Mouse (Mus musculus): Measurements from ENCODE around the gene Slc22a26. TPM values are rescaled to one million over a fixed set of nuclear protein-coding genes. Genes with fewer than 3 reads are reported as not detected.
"Not testable (repeated sequence)": the region's sequence is repeated elsewhere in the genome, so short reads cannot be mapped to it uniquely, and the experiment has no call there.

Slc22a26 gene
- polyA plus RNA-seq (2016; fragmentation: Nextera tagmentation; extraction: Ambion mirVana) = not detected in 2 replicates

- H3K9me3 ChIP-seq (replicated peaks) = no peaks in the 10 kb centered on the region
- no peaks in the 10 kb centered on the region for H3K36me3 ChIP-seq
- H3K4me3 ChIP-seq = no peak within 1 kb of the TSS
- no peak for DNase-seq (ENCODE audit: low spot score)
- no peaks in the 10 kb centered on the region for H3K4me1 ChIP-seq
- H3K27me3 ChIP-seq (ENCODE audit: low read depth, poor library complexity, severe bottlenecking) = no peaks in the 10 kb centered on the region
- no peak within 1 kb of the TSS for H3K27ac ChIP-seq
- WGBS = 86% methylated on average over 1 of the region's 1 CpGs
Observed at GRCm38 (mm10) chr19:7802571-7802970, at the start of gene Slc22a26. Gene Slc22a26 (minus strand): TSS chr19:7802667.

- 77% methylated on average over 2 of the region's 2 CpGs for WGBS
- no peak for DNase-seq (ENCODE audit: low spot score)
- Histone ChIP-seq H3K4me3 (no peak overlapping the region), H3K27me3 (ENCODE audit: low read depth, poor library complexity, severe bottlenecking) (no peaks in the 10 kb centered on the region), H3K9me3 (replicated peaks) (0 out of 2 replicates have a peak, but pooled peaks cover 4% of the 10 kb centered on the region), H3K4me1 (no peaks in the 10 kb centered on the region), H3K27ac (no peak overlapping the region), H3K36me3 (no peaks in the 10 kb centered on the region)
Observed at GRCm38 (mm10) chr19:7829851-7830250, 27.4 kb upstream of the Slc22a26 start.

DNA sequence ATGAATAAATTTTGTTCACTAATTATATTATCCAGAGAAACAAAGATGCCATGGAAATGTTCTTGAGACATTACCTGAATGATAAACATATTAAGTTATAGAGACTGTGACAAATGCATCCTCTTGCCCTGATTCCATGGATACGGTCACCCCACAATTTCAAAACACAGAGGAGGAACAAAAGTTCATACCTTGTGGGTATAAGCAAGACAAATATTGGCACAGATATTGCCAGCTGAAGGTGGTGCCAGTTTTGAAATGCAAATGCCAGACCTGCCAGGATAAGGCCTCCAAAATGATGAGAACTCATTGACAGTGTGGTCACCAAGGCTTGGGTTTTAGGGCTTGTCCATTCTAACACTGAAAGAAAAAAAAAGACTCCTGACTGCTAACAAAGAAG is 11.9 kb downstream of the Slc22a26 start:
- no peaks in the 10 kb centered on the region for H3K27me3 ChIP-seq (ENCODE audit: low read depth, poor library complexity, severe bottlenecking)
- 92% methylated on average over 1 of the region's 1 CpGs for WGBS

DNA sequence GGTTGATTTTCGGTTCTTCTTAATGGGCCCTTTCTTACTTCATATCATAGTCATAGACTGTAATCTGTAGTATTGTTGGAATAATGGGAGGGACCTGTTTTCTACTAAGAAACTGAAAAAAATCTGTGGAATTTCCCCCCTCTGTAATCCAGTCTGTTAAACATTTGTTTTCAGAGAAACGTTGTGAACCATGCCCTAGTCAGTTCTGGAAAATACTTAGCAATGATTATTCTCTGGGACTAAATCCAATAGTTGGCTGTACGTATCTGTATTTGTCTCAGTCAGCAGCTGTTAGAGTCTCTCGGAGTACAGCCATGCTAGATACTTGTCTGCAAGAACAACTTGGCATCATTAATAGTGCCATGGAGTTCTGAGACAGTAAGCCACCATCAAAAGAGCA is 27.2 kb downstream of the Slc22a26 start:
- 85% methylated on average over 4 of the region's 4 CpGs for WGBS
- H3K4me3 ChIP-seq = no peak overlapping the region
- no peaks in the 10 kb centered on the region for H3K4me1 ChIP-seq
- no peaks in the 10 kb centered on the region for H3K9me3 ChIP-seq (replicated peaks)
- no peak for DNase-seq (ENCODE audit: low spot score)
- no peak overlapping the region for H3K27ac ChIP-seq
- no peaks in the 10 kb centered on the region for H3K36me3 ChIP-seq
- no peaks in the 10 kb centered on the region for H3K27me3 ChIP-seq (ENCODE audit: low read depth, poor library complexity, severe bottlenecking)

More for the DNA sequence above, 11.9 kb downstream of the Slc22a26 start:
- Histone ChIP-seq H3K9me3 (replicated peaks) (no peaks in the 10 kb centered on the region), H3K4me3 (no peak overlapping the region), H3K27ac (no peak overlapping the region), H3K4me1 (no peaks in the 10 kb centered on the region), H3K36me3 (no peaks in the 10 kb centered on the region)
- no peak for DNase-seq (ENCODE audit: low spot score)

DNA sequence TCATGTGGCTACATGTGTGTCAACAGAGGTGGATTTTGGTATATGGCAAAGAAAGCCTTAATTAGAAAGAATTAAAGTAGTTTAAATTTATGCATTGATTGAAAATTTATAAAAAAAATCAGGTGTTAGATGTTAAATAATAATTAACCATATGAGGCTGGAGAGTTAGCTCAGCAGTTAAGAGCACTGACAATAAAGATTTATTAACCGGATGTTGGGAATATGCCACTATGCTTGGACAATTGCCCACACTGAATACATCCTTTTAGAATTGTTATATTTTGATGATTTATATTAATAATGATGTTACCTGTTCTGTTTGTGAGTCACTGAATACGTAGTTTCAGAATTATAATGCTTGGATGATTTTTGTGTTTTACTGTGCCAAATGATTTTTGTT is 36.3 kb downstream of the Slc22a26 start:
- Histone ChIP-seq H3K36me3 (no peaks in the 10 kb centered on the region), H3K4me3 (no peak overlapping the region), H3K4me1 (no peaks in the 10 kb centered on the region), H3K27me3 (ENCODE audit: low read depth, poor library complexity, severe bottlenecking) (no peaks in the 10 kb centered on the region), H3K27ac (no peak overlapping the region), H3K9me3 (replicated peaks) (no peaks in the 10 kb centered on the region)
- WGBS = 88% methylated on average over 2 of the region's 2 CpGs
- no peak for DNase-seq (ENCODE audit: low spot score)

DNA sequence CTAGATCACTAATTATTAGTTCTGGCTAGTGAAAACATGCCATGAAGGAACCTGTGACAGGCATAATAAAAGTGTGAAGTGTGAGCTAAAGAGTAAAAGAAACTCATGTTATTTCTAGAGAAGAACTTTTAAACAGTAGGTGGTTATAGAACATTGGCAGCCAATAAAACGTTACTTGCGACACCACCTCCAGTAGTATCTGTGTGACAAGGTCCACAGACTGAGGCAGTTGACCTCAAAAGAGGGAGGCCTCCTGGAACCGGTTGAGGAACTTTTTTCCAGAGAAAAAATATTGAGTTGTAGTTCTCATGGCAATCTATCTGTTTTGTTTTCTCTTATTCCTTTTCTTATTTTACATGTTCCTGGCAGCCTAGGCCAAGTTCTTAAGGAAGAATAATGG is 36.9 kb downstream of the Slc22a26 start:
- Histone ChIP-seq H3K27ac (no peak overlapping the region), H3K9me3 (replicated peaks) (no peaks in the 10 kb centered on the region), H3K27me3 (ENCODE audit: low read depth, poor library complexity, severe bottlenecking) (no peaks in the 10 kb centered on the region), H3K4me1 (no peaks in the 10 kb centered on the region), H3K4me3 (no peak overlapping the region), H3K36me3 (no peaks in the 10 kb centered on the region)
- no peak for DNase-seq (ENCODE audit: low spot score)
- WGBS = 81% methylated on average over 3 of the region's 3 CpGs

GRCm38 (mm10) chr19:7753371-7753770 is 49.1 kb downstream of the Slc22a26 start:
- 68% methylated on average over 13 of the region's 13 CpGs for WGBS
- not testable (repeated sequence) for H3K36me3 ChIP-seq; H3K9me3 ChIP-seq (replicated peaks); H3K4me1 ChIP-seq; H3K4me3 ChIP-seq; DNase-seq (ENCODE audit: low spot score); H3K27me3 ChIP-seq (ENCODE audit: low read depth, poor library complexity, severe bottlenecking); H3K27ac ChIP-seq

Other genes with a start within 250 kb of the Slc22a26 start
- gene Pla2g16, start 245.2 kb downstream of the Slc22a26 start, polyA plus RNA-seq (2016; fragmentation: Nextera tagmentation; extraction: Ambion mirVana) = 3.2 and 3.6 TPM in 2 replicates
- gene Lgals12, start 195.5 kb downstream of the Slc22a26 start, polyA plus RNA-seq (2016; fragmentation: Nextera tagmentation; extraction: Ambion mirVana) = 0.21 and 0.84 TPM in 2 replicates
- gene Hrasls5, start 190.1 kb downstream of the Slc22a26 start, polyA plus RNA-seq (2016; fragmentation: Nextera tagmentation; extraction: Ambion mirVana) = not detected in 2 replicates
- not detected in 2 replicates for gene Slc22a19, start 91.4 kb downstream of the Slc22a26 start, polyA plus RNA-seq (2016; fragmentation: Nextera tagmentation; extraction: Ambion mirVana)
- gene Slc22a27, start 163.4 kb upstream of the Slc22a26 start, polyA plus RNA-seq (2016; fragmentation: Nextera tagmentation; extraction: Ambion mirVana) = not detected in 2 replicates

Data from limb, embryonic 10.5 days (tissue).